Mouse (Mus musculus): ENCODE data around the gene Gm10283. TPM values are rescaled to one million over a fixed set of nuclear protein-coding genes. Genes with fewer than 3 reads are reported as not detected.

The Gm10283 gene
- total and polyA plus RNA-seq, 3 experiments = not detected

GRCm38 (mm10) chr8:60386589-60386988, 116.4 kb downstream of the Gm10283 start:
- Histone ChIP-seq H3K9me3 (replicated peaks) (no peaks in the 10 kb centered on the region), H3K36me3 (replicated peaks) (no peaks in the 10 kb centered on the region), H3K4me1 (ENCODE audit: insufficient read depth, low read depth, low read length) (no peaks in the 10 kb centered on the region), H3K4me3 (ENCODE audit: low read depth, low read length) (no peak overlapping the region), H3K27me3 (ENCODE audit: insufficient read depth, low read length) (no peaks in the 10 kb centered on the region)
- ATAC-seq (ENCODE audit: extremely low read depth, insufficient number of reproducible peaks, low FRiP score, poor library complexity, severe bottlenecking) = no peak
- DNase-seq (ENCODE audit: low spot score) = no peak
- no peak for TF ChIP-seq GATA2 (IDR thresholded peaks at IDR 0.05; ENCODE audit: borderline replicate concordance, low read depth, low read length)
- TF ChIP-seq POLR2AphosphoS5 (IDR thresholded peaks at IDR 0.05; ENCODE audit: insufficient replicate concordance, low read depth, low read length) = no peak
- no peak for TF ChIP-seq CTCF (IDR thresholded peaks at IDR 0.05; ENCODE audit: low read depth, low read length)

Other genes with a start within 250 kb of the Gm10283 start
- gene Aadat, start 2.7 kb upstream of the Gm10283 start, total RNA-seq (2014; fragmentation: Nextera tagmentation) = not detected in 2 replicates
- not detected in 2 replicates for gene Aadat, start 2.7 kb upstream of the Gm10283 start, total RNA-seq (2017)
- not detected in 2 replicates for gene Aadat, start 2.7 kb upstream of the Gm10283 start, polyA plus RNA-seq (2012)
- not detected in 2 replicates for gene Mfap3l, start 129.6 kb upstream of the Gm10283 start, total RNA-seq (2014; fragmentation: Nextera tagmentation)
- 0.11 and 0.12 TPM in 2 replicates for gene Mfap3l, start 129.6 kb upstream of the Gm10283 start, total RNA-seq (2017)
- gene Mfap3l, start 129.6 kb upstream of the Gm10283 start, polyA plus RNA-seq (2012) = not detected in 2 replicates

Measured in G1E (cell line).